Mouse (Mus musculus): ENCODE measurements at regions not wholly inside any gene's neighbourhood (a gene's known extent, or its start where the extent isn't known, plus 50 kb on each side); places are given as distances from the start of the nearest gene placed in this dataset.

- no peak for TF ChIP-seq CTCF (IDR thresholded peaks at IDR 0.05; ENCODE audit: borderline replicate concordance, insufficient read depth, low read depth, low read length)
- TF ChIP-seq POLR2A (IDR thresholded peaks at IDR 0.05; ENCODE audit: borderline replicate concordance, insufficient read depth, low read length), result no peak
These were observed 475.0 kb upstream of the Cdh5 start for GRCm38 (mm10) chr8:103626446-103626845.
